Mouse (Mus musculus): Measurements from ENCODE around the gene Pde4d. TPM values are rescaled to one million over a fixed set of nuclear protein-coding genes. Genes with fewer than 3 reads are reported as not detected.

Pde4d gene
- polyA plus RNA-seq, 1 experiment from 2014 or later, result 16.7 TPM

- H3K4me3 ChIP-seq (replicated peaks), result peak overlapping the region; percentile 55
- WGBS, result 20% methylated on average over 3 of the region's 3 CpGs
- no peaks in the 10 kb centered on the region for H3K36me3 ChIP-seq
- peak overlapping the region; percentile 82 for H3K4me2 ChIP-seq
- no peaks in the 10 kb centered on the region for H3K27me3 ChIP-seq
- peaks cover 22% of the 10 kb centered on the region for H3K4me1 ChIP-seq
- ATAC-seq (replicated peaks; ENCODE audit: low FRiP score), result no peak
- H3K9me3 ChIP-seq (replicated peaks), result no peaks in the 10 kb centered on the region
- H3K9ac ChIP-seq, result no peak overlapping the region
- peak overlapping the region; percentile 86 for H3K27ac ChIP-seq
Measured at GRCm38 (mm10) chr13:109684985-109685295, 1235.2 kb downstream of the Pde4d start.

GRCm38 (mm10) chr13:109685296-109686115 is 1235.8 kb downstream of the Pde4d start:
- Histone ChIP-seq H3K4me1 (peaks cover 22% of the 10 kb centered on the region), H3K36me3 (no peaks in the 10 kb centered on the region), H3K9me3 (replicated peaks) (no peaks in the 10 kb centered on the region), H3K4me3 (replicated peaks) (peak overlapping the region; percentile 55), H3K27me3 (no peaks in the 10 kb centered on the region), H3K4me2 (peak overlapping the region; percentile 82), H3K9ac (peak overlapping the region; percentile 52), H3K27ac (peak overlapping the region; percentile 86)
- peak; percentile 79 for ATAC-seq (replicated peaks; ENCODE audit: low FRiP score)
- WGBS, result under 1% methylated on average over 28 of the region's 29 CpGs

- Histone ChIP-seq H3K4me2 (peak overlapping the region; percentile 82), H3K9ac (peak overlapping the region; percentile 52), H3K27ac (peak overlapping the region; percentile 86), H3K27me3 (no peaks in the 10 kb centered on the region), H3K36me3 (no peaks in the 10 kb centered on the region), H3K4me1 (peaks cover 22% of the 10 kb centered on the region), H3K9me3 (replicated peaks) (no peaks in the 10 kb centered on the region), H3K4me3 (replicated peaks) (peak overlapping the region; percentile 55)
- ATAC-seq (replicated peaks; ENCODE audit: low FRiP score), result peak; percentile 36
- 9% methylated on average over 4 of the region's 4 CpGs for WGBS
Measured at GRCm38 (mm10) chr13:109686116-109686876, 1236.5 kb downstream of the Pde4d start.

GRCm38 (mm10) chr13:109686906-109687305 is 1237.2 kb downstream of the Pde4d start:
- ATAC-seq (replicated peaks; ENCODE audit: low FRiP score), result no peak
- Histone ChIP-seq H3K4me3 (replicated peaks) (peak overlapping the region; percentile 16; the same call in 1 of the 2 replicates), H3K9ac (no peak overlapping the region), H3K36me3 (no peaks in the 10 kb centered on the region), H3K27ac (no peak overlapping the region), H3K27me3 (no peaks in the 10 kb centered on the region), H3K9me3 (replicated peaks) (no peaks in the 10 kb centered on the region), H3K4me1 (peaks cover 22% of the 10 kb centered on the region), H3K4me2 (peak overlapping the region; percentile 82)
- 31% methylated on average over 3 of the region's 3 CpGs for WGBS

GRCm38 (mm10) chr13:109688195-109688594 is 1238.4 kb downstream of the Pde4d start:
- Histone ChIP-seq H3K36me3 (no peaks in the 10 kb centered on the region), H3K4me2 (no peak overlapping the region), H3K4me1 (peaks cover 29% of the 10 kb centered on the region), H3K4me3 (replicated peaks) (no peak overlapping the region), H3K27me3 (no peaks in the 10 kb centered on the region), H3K9me3 (replicated peaks) (no peaks in the 10 kb centered on the region), H3K9ac (no peak overlapping the region), H3K27ac (no peak overlapping the region)
- 80% methylated on average over 2 of the region's 2 CpGs for WGBS
- ATAC-seq (replicated peaks; ENCODE audit: low FRiP score), result no peak

GRCm38 (mm10) chr13:109689176-109689575 is 1239.4 kb downstream of the Pde4d start:
- no peak for ATAC-seq (replicated peaks; ENCODE audit: low FRiP score)
- H3K9ac ChIP-seq, result no peak overlapping the region
- H3K27ac ChIP-seq, result no peak overlapping the region
- no peak overlapping the region for H3K4me3 ChIP-seq (replicated peaks)
- H3K4me1 ChIP-seq, result peaks cover 35% of the 10 kb centered on the region
- no peaks in the 10 kb centered on the region for H3K27me3 ChIP-seq
- H3K36me3 ChIP-seq, result no peaks in the 10 kb centered on the region
- 63% methylated on average over 3 of the region's 3 CpGs for WGBS
- H3K9me3 ChIP-seq (replicated peaks), result no peaks in the 10 kb centered on the region
- no peak overlapping the region for H3K4me2 ChIP-seq

DNA sequence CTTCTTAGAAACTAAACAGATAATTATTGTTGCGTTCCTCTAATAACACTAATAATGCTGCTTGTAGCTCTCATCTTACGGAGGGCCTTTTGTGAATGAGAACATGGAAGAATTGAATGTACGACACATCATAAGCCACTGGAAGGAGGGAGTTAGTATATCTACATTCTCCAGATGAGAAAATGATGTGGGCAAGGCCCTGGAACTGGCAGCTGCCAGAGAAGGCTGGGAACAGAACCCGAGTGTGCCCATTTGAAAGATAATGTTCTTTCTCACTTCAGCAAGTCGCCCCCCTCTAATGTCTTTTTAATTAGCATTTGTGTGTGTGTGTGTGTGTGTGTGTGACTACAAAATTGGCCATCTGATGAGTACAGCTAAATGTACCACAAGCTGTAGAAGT is 1240.8 kb downstream of the Pde4d start:
- ATAC-seq (replicated peaks; ENCODE audit: low FRiP score), result no peak
- H3K4me1 ChIP-seq, result peaks cover 35% of the 10 kb centered on the region
- H3K27ac ChIP-seq, result no peak overlapping the region
- H3K9me3 ChIP-seq (replicated peaks), result no peaks in the 10 kb centered on the region
- 89% methylated on average over 5 of the region's 5 CpGs for WGBS
- no peak overlapping the region for H3K4me3 ChIP-seq (replicated peaks)
- no peaks in the 10 kb centered on the region for H3K27me3 ChIP-seq
- H3K9ac ChIP-seq, result no peak overlapping the region
- no peaks in the 10 kb centered on the region for H3K36me3 ChIP-seq
- no peak overlapping the region for H3K4me2 ChIP-seq

GRCm38 (mm10) chr13:109692851-109693250 is 1243.1 kb downstream of the Pde4d start:
- ATAC-seq (replicated peaks; ENCODE audit: low FRiP score), result no peak
- no peaks in the 10 kb centered on the region for H3K27me3 ChIP-seq
- no peaks in the 10 kb centered on the region for H3K36me3 ChIP-seq
- H3K4me1 ChIP-seq, result peaks cover 23% of the 10 kb centered on the region
- H3K9ac ChIP-seq, result no peak overlapping the region
- H3K4me2 ChIP-seq, result no peak overlapping the region
- WGBS, result 41% methylated on average over 3 of the region's 3 CpGs
- H3K27ac ChIP-seq, result no peak overlapping the region
- H3K9me3 ChIP-seq (replicated peaks), result no peaks in the 10 kb centered on the region
- no peak overlapping the region for H3K4me3 ChIP-seq (replicated peaks)

- no peak overlapping the region for H3K9ac ChIP-seq
- WGBS, result 37% methylated on average over 2 of the region's 2 CpGs
- no peak overlapping the region for H3K4me3 ChIP-seq (replicated peaks)
- H3K4me1 ChIP-seq, result peaks cover 23% of the 10 kb centered on the region
- no peak for ATAC-seq (replicated peaks; ENCODE audit: low FRiP score)
- no peak overlapping the region for H3K27ac ChIP-seq
- H3K27me3 ChIP-seq, result no peaks in the 10 kb centered on the region
- no peaks in the 10 kb centered on the region for H3K36me3 ChIP-seq
- H3K4me2 ChIP-seq, result no peak overlapping the region
- no peaks in the 10 kb centered on the region for H3K9me3 ChIP-seq (replicated peaks)
Measured at GRCm38 (mm10) chr13:109693769-109694168, 1244.0 kb downstream of the Pde4d start.

GRCm38 (mm10) chr13:109694293-109694692 is 1244.5 kb downstream of the Pde4d start:
- H3K36me3 ChIP-seq, result no peaks in the 10 kb centered on the region
- no peaks in the 10 kb centered on the region for H3K27me3 ChIP-seq
- H3K4me2 ChIP-seq, result no peak overlapping the region
- no peak overlapping the region for H3K4me3 ChIP-seq (replicated peaks)
- no peak overlapping the region for H3K9ac ChIP-seq
- 78% methylated on average over 2 of the region's 2 CpGs for WGBS
- no peak for ATAC-seq (replicated peaks; ENCODE audit: low FRiP score)
- peaks cover 23% of the 10 kb centered on the region for H3K4me1 ChIP-seq
- H3K9me3 ChIP-seq (replicated peaks), result no peaks in the 10 kb centered on the region
- H3K27ac ChIP-seq, result no peak overlapping the region

DNA sequence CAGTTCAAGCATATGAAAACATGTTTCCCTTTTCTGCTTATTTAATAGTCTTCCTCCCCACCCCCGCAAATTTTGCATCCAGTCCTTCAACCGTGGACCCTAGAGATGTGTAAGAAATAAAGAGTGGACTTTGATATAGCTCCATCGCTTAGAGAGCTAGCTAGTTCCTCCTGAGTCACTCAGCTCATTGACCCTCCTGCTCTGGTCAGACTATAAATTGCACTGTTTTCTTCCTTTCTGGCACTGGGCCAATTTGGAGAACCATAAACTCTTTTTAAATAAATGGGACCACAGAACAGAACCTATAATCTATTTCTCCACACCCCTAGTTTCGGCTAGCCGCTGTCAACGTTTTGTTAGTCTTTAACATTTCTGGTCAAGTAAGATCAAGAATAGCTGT is 1245.3 kb downstream of the Pde4d start:
- no peak overlapping the region for H3K4me3 ChIP-seq (replicated peaks)
- 40% methylated on average over 6 of the region's 6 CpGs for WGBS
- H3K4me1 ChIP-seq, result peaks cover 23% of the 10 kb centered on the region
- no peak overlapping the region for H3K4me2 ChIP-seq
- H3K27me3 ChIP-seq, result no peaks in the 10 kb centered on the region
- H3K36me3 ChIP-seq, result no peaks in the 10 kb centered on the region; the same call in 1 of the 2 replicates
- 0 out of 2 replicates have a peak overlapping the region, but pooled peaks have one; percentile 1 for H3K27ac ChIP-seq
- ATAC-seq (replicated peaks; ENCODE audit: low FRiP score), result peak; percentile 73; the same call in 1 of the 2 replicates
- H3K9me3 ChIP-seq (replicated peaks), result no peaks in the 10 kb centered on the region
- H3K9ac ChIP-seq, result no peak overlapping the region

DNA sequence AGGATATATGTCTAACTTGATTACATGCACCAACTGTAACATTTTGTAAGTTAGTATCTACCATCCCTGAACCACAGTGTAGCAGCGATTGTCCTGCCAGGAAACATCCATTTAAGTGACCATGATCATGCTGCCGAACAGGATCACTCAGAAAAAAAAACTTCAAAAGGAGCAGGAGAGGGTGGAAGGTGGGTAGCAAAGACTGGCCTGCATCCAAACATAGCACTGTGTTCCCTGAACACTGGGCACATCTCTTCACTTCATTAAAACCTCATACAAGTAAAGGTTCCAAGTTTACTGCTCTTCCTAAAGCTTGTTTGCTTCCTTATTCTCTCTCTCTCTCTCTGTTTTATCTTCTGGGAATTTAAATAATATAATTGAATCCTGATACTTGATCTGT is 1256.4 kb downstream of the Pde4d start:
- Histone ChIP-seq H3K9me3 (replicated peaks) (no peaks in the 10 kb centered on the region), H3K4me1 (no peaks in the 10 kb centered on the region), H3K36me3 (no peaks in the 10 kb centered on the region), H3K27ac (no peak overlapping the region), H3K4me2 (no peak overlapping the region), H3K4me3 (replicated peaks) (no peak overlapping the region), H3K27me3 (no peaks in the 10 kb centered on the region), H3K9ac (no peak overlapping the region)
- no peak for ATAC-seq (replicated peaks; ENCODE audit: low FRiP score)
- WGBS, result 68% methylated on average over 2 of the region's 2 CpGs
